Mouse (Mus musculus) erythroblast, embryonic 14.5 days (primary cell): Measurements from ENCODE around the gene Rab1a.

ENCODE experiments used
- GATA1 ChIP-seq: IDR thresholded peaks from 2 replicates; pipeline ENCODE4 v1.6.1; 2012; ENCODE audit warnings: low read length, inconsistent platforms, mixed read lengths
- TAL1 ChIP-seq: IDR thresholded peaks from 3 replicates; pipeline ENCODE4 v1.6.1; 2012; ENCODE audit warnings: low read length, inconsistent platforms, mixed read lengths

DNA sequence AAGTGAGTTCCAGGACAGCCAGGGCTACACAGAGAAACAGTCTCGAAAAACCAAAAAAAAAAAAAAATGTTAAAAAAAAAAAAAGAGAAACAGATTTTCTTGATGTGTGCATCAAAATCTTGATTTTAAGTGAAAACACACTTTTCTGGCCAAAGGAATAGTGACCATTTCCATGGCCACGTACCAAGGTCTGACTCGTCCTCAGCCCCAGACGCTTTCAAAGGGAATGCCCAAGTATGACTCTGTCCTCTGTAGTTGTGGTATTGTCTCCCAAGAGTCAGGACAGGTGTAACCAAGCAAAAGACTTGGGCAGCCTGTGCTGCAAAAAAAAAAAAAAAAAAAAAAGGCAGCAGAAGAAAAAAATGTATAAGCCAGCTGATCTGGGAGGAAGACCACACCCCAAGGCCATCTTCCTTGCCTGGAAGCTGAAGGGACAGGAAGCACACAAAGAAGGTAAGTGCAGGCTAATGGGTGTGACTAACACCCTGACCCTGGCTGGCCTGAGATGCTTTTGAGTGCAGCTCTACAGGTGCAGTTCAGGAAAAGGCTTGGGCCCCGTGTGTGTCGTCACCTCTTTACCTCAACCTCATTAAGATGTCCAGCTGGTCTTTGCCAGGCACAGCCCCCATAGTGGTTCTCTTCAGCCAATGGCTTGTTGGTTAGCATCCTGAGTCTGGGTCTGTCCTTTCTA is 41.3 kb downstream of the Rab1a start:
- TF ChIP-seq TAL1 (no peak), GATA1 (no peak)
